Mouse (Mus musculus) liver, adult 10 weeks (tissue): ENCODE measurements around the gene Gm45213. TPM values are rescaled to one million over a fixed set of nuclear protein-coding genes. Genes with fewer than 3 reads are reported as not detected.

Source experiments
- polyA plus RNA-seq: library from polyadenylated mRNA; stranded (reverse); fragments of 350-450 nt; fragmentation: Illumina TruSeq; extraction: RNeasy Lipid Tissue Mini Kit (QIAGEN cat#74804); gene quantifications from one replicate; pipeline ENCODE4 v1.2.3, GENCODE M21; 2014; ENCODE audit warnings: low read depth, low replicate concordance

The Gm45213 gene
- not detected for polyA plus RNA-seq

GRCm38 (mm10) chr7:66043552-66044459, at the start of gene Gm45213:
Gene Gm45213 (plus strand): TSS chr7:66043602.

GRCm38 (mm10) chr7:66058703-66059102, 15.3 kb downstream of the Gm45213 start, which contains the start of gene Snrpa1:
Gene Snrpa1 (plus strand): TSS chr7:66059003.

GRCm38 (mm10) chr7:66079364-66080230, 36.2 kb downstream of the Gm45213 start, which contains the start of gene Selenos:
Gene Selenos (plus strand): TSS chr7:66079649.

GRCm38 (mm10) chr7:66108961-66109854, 65.8 kb downstream of the Gm45213 start, which contains the start of gene Chsy1:
Gene Chsy1 (plus strand): TSS chr7:66109515.

Other genes with a start within 250 kb of the Gm45213 start
- gene Pcsk6, start 181.9 kb upstream of the Gm45213 start, polyA plus RNA-seq, result 17.6 TPM
- gene Snrpa1, start 15.4 kb downstream of the Gm45213 start, polyA plus RNA-seq, result 22.3 TPM
- 101 TPM for gene Selenos, start 36.0 kb downstream of the Gm45213 start, polyA plus RNA-seq
- 2.8 TPM for gene Chsy1, start 65.9 kb downstream of the Gm45213 start, polyA plus RNA-seq